Mouse (Mus musculus): ENCODE data around the gene 1700025G04Rik.

DNA sequence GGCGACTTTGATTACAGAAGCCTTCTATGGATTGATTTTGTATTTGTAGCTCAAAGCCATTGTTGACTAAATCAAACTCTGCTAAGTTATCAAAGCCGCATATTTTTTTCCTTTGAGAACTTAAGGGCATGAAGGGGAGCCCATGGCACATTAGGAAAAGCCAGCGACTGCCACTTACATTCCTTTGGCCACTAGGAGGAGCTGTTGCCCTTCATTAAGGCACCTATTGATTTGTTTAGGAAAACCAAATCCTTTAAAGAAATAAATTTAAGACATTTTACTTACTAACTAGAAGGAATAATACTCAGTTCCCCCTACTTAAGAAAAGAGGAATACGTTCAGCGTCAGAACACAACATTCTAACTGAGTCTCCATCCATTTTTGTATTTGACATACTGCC lies 269.5 kb downstream of the 1700025G04Rik start:
- no peak for TF ChIP-seq POLR2A (IDR thresholded peaks at IDR 0.05; ENCODE audit: extremely low read depth, insufficient read depth, low read length)
- peak; percentile 65 for TF ChIP-seq CTCF (IDR thresholded peaks at IDR 0.05; ENCODE audit: low read depth, low read length)

Data from liver, adult 2 months (tissue).